Mouse (Mus musculus): ENCODE measurements around the gene Olfr930. TPM values are rescaled to one million over a fixed set of nuclear protein-coding genes. Genes with fewer than 3 reads are reported as not detected.

Olfr930 gene
- not detected in 2 replicates for total RNA-seq (2012; rRNA removed)
- polyA plus RNA-seq (2012; ENCODE audit: insufficient read depth in 1 of 2, insufficient read length in 2 of 2, low read depth in 1 of 2, low replicate concordance in 2 of 2, missing spikeins in 1 of 2) = not detected

GRCm38 (mm10) chr9:38929509-38929908 lies at the start of gene Olfr930:
TSS of gene Olfr930 (plus strand) at chr9:38929809.
- Histone ChIP-seq H3K9ac (ENCODE audit: control insufficient read depth, low read depth, low read length, poor library complexity, severe bottlenecking) (no peak within 1 kb of the TSS), H3K9me3 (replicated peaks; ENCODE audit: insufficient read depth, low read length) (no peaks in the 10 kb centered on the region), H3K4me3 (ENCODE audit: control insufficient read depth in 1 of 2, insufficient read depth in 1 of 2, low read depth in 2 of 2, low read length in 2 of 2) (no peak within 1 kb of the TSS), H3K4me1 (ENCODE audit: control insufficient read depth in 1 of 2, insufficient read depth in 2 of 2, low read length in 2 of 2) (no peaks in the 10 kb centered on the region), H3K27ac (ENCODE audit: control insufficient read depth, low read depth, low read length) (no peak within 1 kb of the TSS), H3K36me3 (ENCODE audit: control insufficient read depth in 1 of 2, insufficient read depth in 2 of 2, low read length in 2 of 2) (no peaks in the 10 kb centered on the region), H3K27me3 (ENCODE audit: control insufficient read depth in 1 of 2, insufficient read depth in 2 of 2, low read length in 2 of 2) (no peaks in the 10 kb centered on the region), H3K79me2 (ENCODE audit: control insufficient read depth, insufficient read depth, low read length, poor library complexity) (no peaks in the 10 kb centered on the region)
- TF ChIP-seq ZKSCAN1 (IDR thresholded peaks at IDR 0.05; ENCODE audit: low read depth, low read length) (no peak), TBP (IDR thresholded peaks at IDR 0.05; ENCODE audit: low read depth, low read length) (no peak), JUND (IDR thresholded peaks at IDR 0.05; ENCODE audit: low read depth, low read length) (no peak), MYC (IDR thresholded peaks at IDR 0.05; ENCODE audit: low read depth, low read length) (no peak)
- DNase-seq (ENCODE audit: low read depth, low spot score) = no peak

- peak; percentile 6 for DNase-seq (ENCODE audit: low read depth, low spot score)
- H3K27me3 ChIP-seq (ENCODE audit: control insufficient read depth in 1 of 2, insufficient read depth in 2 of 2, low read length in 2 of 2) = no peaks in the 10 kb centered on the region
- peak overlapping the region; percentile 51 to 56 for H3K4me3 ChIP-seq (ENCODE audit: control insufficient read depth in 1 of 2, insufficient read depth in 1 of 2, low read depth in 2 of 2, low read length in 2 of 2)
- H3K4me1 ChIP-seq (ENCODE audit: control insufficient read depth in 1 of 2, insufficient read depth in 2 of 2, low read length in 2 of 2) = no peaks in the 10 kb centered on the region
- no peak overlapping the region for H3K9ac ChIP-seq (ENCODE audit: control insufficient read depth, low read depth, low read length, poor library complexity, severe bottlenecking)
- H3K79me2 ChIP-seq (ENCODE audit: control insufficient read depth, insufficient read depth, low read length, poor library complexity) = no peaks in the 10 kb centered on the region
- H3K36me3 ChIP-seq (ENCODE audit: control insufficient read depth in 1 of 2, insufficient read depth in 2 of 2, low read length in 2 of 2) = no peaks in the 10 kb centered on the region
- H3K9me3 ChIP-seq (replicated peaks; ENCODE audit: insufficient read depth, low read length) = no peaks in the 10 kb centered on the region
- H3K27ac ChIP-seq (ENCODE audit: control insufficient read depth, low read depth, low read length) = no peak overlapping the region
- TF ChIP-seq TCF12 (IDR thresholded peaks at IDR 0.05; ENCODE audit: low read depth, low read length) = no peak
- no peak for TF ChIP-seq POLR2AphosphoS2 (IDR thresholded peaks at IDR 0.05; ENCODE audit: low read length)
- no peak for TF ChIP-seq TAL1 (IDR thresholded peaks at IDR 0.05; ENCODE audit: low read length)
These were observed 24.0 kb downstream of the Olfr930 start for GRCm38 (mm10) chr9:38953401-38954123.

- Histone ChIP-seq H3K4me3 (ENCODE audit: control insufficient read depth in 1 of 2, insufficient read depth in 1 of 2, low read depth in 2 of 2, low read length in 2 of 2) (peak overlapping the region in 1 of 2 experiments; percentile 56; a peak in 1 of 4 replicates), H3K9me3 (replicated peaks; ENCODE audit: insufficient read depth, low read length) (no peaks in the 10 kb centered on the region)
These were observed 24.5 kb downstream of the Olfr930 start for GRCm38 (mm10) chr9:38954124-38954416.

More at GRCm38 (mm10) chr9:38954124-38954416, 24.5 kb downstream of the Olfr930 start:
- no peaks in the 10 kb centered on the region for H3K27me3 ChIP-seq (ENCODE audit: control insufficient read depth in 1 of 2, insufficient read depth in 2 of 2, low read length in 2 of 2)
- no peaks in the 10 kb centered on the region for H3K36me3 ChIP-seq (ENCODE audit: control insufficient read depth in 1 of 2, insufficient read depth in 2 of 2, low read length in 2 of 2)
- TF ChIP-seq RAD21 (IDR thresholded peaks at IDR 0.05; ENCODE audit: low read depth, low read length) = peak; percentile 54
- peak in 2 of 3 experiments; percentile 18 to 52; a peak in 2 of 6 replicates for TF ChIP-seq CTCF (IDR thresholded peaks at IDR 0.05 in 2 of 3, conservative IDR thresholded peaks at IDR 0.05 in 1 of 3; ENCODE audit: control insufficient read depth in 1 of 3, insufficient read depth in 1 of 3, low read depth in 2 of 3, low read length in 3 of 3, poor library complexity in 1 of 3, severe bottlenecking in 1 of 3)
- TF ChIP-seq KAT2A (conservative IDR thresholded peaks at IDR 0.05; ENCODE audit: low read depth, low read length) = no peak
- TF ChIP-seq SMC3 (IDR thresholded peaks at IDR 0.05; ENCODE audit: low read depth, low read length) = peak; percentile 49
- TF ChIP-seq SIN3A (IDR thresholded peaks at IDR 0.05; ENCODE audit: low read length) = no peak
- TF ChIP-seq ZC3H11A (IDR thresholded peaks at IDR 0.05; ENCODE audit: low read depth, low read length) = 0 out of 2 replicates have a peak, but pooled peaks have one; percentile 16
- no peaks in the 10 kb centered on the region for H3K79me2 ChIP-seq (ENCODE audit: control insufficient read depth, insufficient read depth, low read length, poor library complexity)
- DNase-seq (ENCODE audit: low read depth, low spot score) = peak; percentile 46
- no peak overlapping the region for H3K9ac ChIP-seq (ENCODE audit: control insufficient read depth, low read depth, low read length, poor library complexity, severe bottlenecking)
- no peak overlapping the region for H3K27ac ChIP-seq (ENCODE audit: control insufficient read depth, low read depth, low read length)
- H3K4me1 ChIP-seq (ENCODE audit: control insufficient read depth in 1 of 2, insufficient read depth in 2 of 2, low read length in 2 of 2) = no peaks in the 10 kb centered on the region

Data from MEL (cell line).